Mouse (Mus musculus) kidney, adult 2 months (tissue): ENCODE measurements around the gene Slfn14. TPM values are rescaled to one million over a fixed set of nuclear protein-coding genes. Genes with fewer than 3 reads are reported as not detected.

Experiments used
- DNase-seq: peaks from one replicate; pipeline ENCODE4 v3.0.0; 2021
- H3K27ac ChIP-seq: fragments of 200-500 bp; 2 replicates; pipeline ENCODE4 v1.5.1; 2012; ENCODE audit warnings: low read depth, low read length, control low read depth, inconsistent platforms; ENCODE audit not compliant: insufficient read depth
- H3K27me3 ChIP-seq: fragments of 200-500 bp; replicated peaks from 2 replicates; pipeline ENCODE4 v1.6.1; 2012; ENCODE audit warnings: mild to moderate bottlenecking, moderate library complexity, low read length, inconsistent platforms; ENCODE audit not compliant: control insufficient read depth, insufficient read depth
- H3K36me3 ChIP-seq: fragments of 200-500 bp; 2 replicates; pipeline ENCODE4 v1.6.1; 2012; ENCODE audit warnings: mild to moderate bottlenecking, moderate library complexity, low read length, inconsistent platforms; ENCODE audit not compliant: control insufficient read depth, insufficient read depth
- H3K4me1 ChIP-seq: fragments of 200-500 bp; 2 replicates; pipeline ENCODE4 v1.6.1; 2011; ENCODE audit warnings: low read length; ENCODE audit not compliant: control insufficient read depth, insufficient read depth
- H3K4me3 ChIP-seq: fragments of 200-500 bp; 2 replicates; pipeline ENCODE4 v1.5.1; 2011; ENCODE audit warnings: mild to moderate bottlenecking, low read depth, low read length, control low read depth; ENCODE audit not compliant: insufficient read depth
- CTCF ChIP-seq: fragments of 200-500 bp; conservative IDR thresholded peaks from 2 replicates; pipeline ENCODE4 v1.5.1; 2011; ENCODE audit warnings: low read depth, mild to moderate bottlenecking, control low read depth, low read length, moderate library complexity, mixed read lengths; ENCODE audit not compliant: insufficient read depth, insufficient read length
- POLR2A ChIP-seq: fragments of 200-500 bp; IDR thresholded peaks from one replicate; pipeline ENCODE4 v1.6.1; 2011; ENCODE audit warnings: low read depth, low read length, control low read depth
- WGBS: fragments of 180-500 bp; shearing (Covaris S2); methylation state at CpG from one replicate; pipeline ENCODE4 v1.1.7; 2018; 5-methylcytosine and 5-hydroxymethylcytosine counted together
- polyA plus RNA-seq: library from polyadenylated mRNA; depleted of rRNA; stranded (reverse); fragments of >200 nt; gene quantifications from 2 replicates; pipeline ENCODE4 v1.2.3, GENCODE M21; 2012

Slfn14 gene
- polyA plus RNA-seq, 1 experiment, result not detected

- Histone ChIP-seq H3K27ac (no peak overlapping the region), H3K4me1 (peaks cover 4% of the 10 kb centered on the region), H3K36me3 (no peaks in the 10 kb centered on the region; the same call in 1 of the 2 replicates), H3K27me3 (no peaks in the 10 kb centered on the region), H3K4me3 (peak overlapping the region; percentile 90; the same call in 1 of the 2 replicates)
- DNase-seq, result peak; percentile 6
- TF ChIP-seq POLR2A, result no peak
- no peak for TF ChIP-seq CTCF
- WGBS, result 78% methylated on average over 6 of the region's 6 CpGs
Measured at GRCm38 (mm10) chr11:83297816-83298215, 11.3 kb upstream of the Slfn14 start.

- Histone ChIP-seq H3K27ac (no peak overlapping the region), H3K36me3 (no peaks in the 10 kb centered on the region; the same call in 1 of the 2 replicates), H3K4me3 (no peak overlapping the region), H3K27me3 (no peaks in the 10 kb centered on the region), H3K4me1 (peaks cover 8% of the 10 kb centered on the region)
- no peak for DNase-seq
- WGBS, result 88% methylated on average over 2 of the region's 2 CpGs
- TF ChIP-seq POLR2A (no peak), CTCF (no peak)
Measured at GRCm38 (mm10) chr11:83294133-83294532, 7.6 kb upstream of the Slfn14 start.

GRCm38 (mm10) chr11:83293182-83293581, 6.7 kb upstream of the Slfn14 start:
- Histone ChIP-seq H3K4me3 (no peak overlapping the region), H3K27ac (no peak overlapping the region), H3K36me3 (no peaks in the 10 kb centered on the region; the same call in 1 of the 2 replicates), H3K4me1 (peaks cover 6% of the 10 kb centered on the region), H3K27me3 (no peaks in the 10 kb centered on the region)
- WGBS, result 85% methylated on average over 1 of the region's 1 CpGs
- TF ChIP-seq CTCF (no peak), POLR2A (no peak)
- DNase-seq, result no peak

- 3% methylated on average over 5 of the region's 5 CpGs for WGBS
Measured at GRCm38 (mm10) chr11:83292251-83292587, 5.7 kb upstream of the Slfn14 start.

GRCm38 (mm10) chr11:83291375-83292250, 5.1 kb upstream of the Slfn14 start:
- Histone ChIP-seq H3K27ac (peak overlapping the region; percentile 66; the same call in 1 of the 2 replicates), H3K4me3 (peak overlapping the region; percentile 70), H3K27me3 (no peaks in the 10 kb centered on the region), H3K4me1 (0 out of 2 replicates have a peak, but pooled peaks cover 4% of the 10 kb centered on the region), H3K36me3 (no peaks in the 10 kb centered on the region; the same call in 1 of the 2 replicates)
- TF ChIP-seq POLR2A, result peak; percentile 92
- no peak for TF ChIP-seq CTCF
- under 1% methylated on average over 38 of the region's 38 CpGs for WGBS
- DNase-seq, result peak; percentile 98

More at GRCm38 (mm10) chr11:83292251-83292587, 5.7 kb upstream of the Slfn14 start:
- no peaks in the 10 kb centered on the region for H3K27me3 ChIP-seq
- no peak for DNase-seq
- no peaks in the 10 kb centered on the region; the same call in 1 of the 2 replicates for H3K36me3 ChIP-seq
- TF ChIP-seq CTCF (no peak), POLR2A (no peak)
- 0 out of 2 replicates have a peak, but pooled peaks cover 4% of the 10 kb centered on the region for H3K4me1 ChIP-seq
- peak overlapping the region; percentile 70 for H3K4me3 ChIP-seq
- H3K27ac ChIP-seq, result no peak overlapping the region

GRCm38 (mm10) chr11:83289633-83290032, 3.1 kb upstream of the Slfn14 start:
- H3K4me1 ChIP-seq, result 0 out of 2 replicates have a peak, but pooled peaks cover 4% of the 10 kb centered on the region
- no peaks in the 10 kb centered on the region for H3K36me3 ChIP-seq
- no peak for DNase-seq
- H3K4me3 ChIP-seq, result no peak overlapping the region
- H3K27ac ChIP-seq, result no peak overlapping the region
- 91% methylated on average over 2 of the region's 2 CpGs for WGBS
- H3K27me3 ChIP-seq, result no peaks in the 10 kb centered on the region
- TF ChIP-seq POLR2A, result no peak
- TF ChIP-seq CTCF, result no peak

- 90% methylated on average over 5 of the region's 5 CpGs for WGBS
- Histone ChIP-seq H3K27me3 (no peaks in the 10 kb centered on the region), H3K4me3 (no peak overlapping the region), H3K27ac (no peak overlapping the region), H3K36me3 (no peaks in the 10 kb centered on the region), H3K4me1 (0 out of 2 replicates have a peak, but pooled peaks cover 4% of the 10 kb centered on the region)
- no peak for DNase-seq
- TF ChIP-seq POLR2A (no peak), CTCF (no peak)
Measured at GRCm38 (mm10) chr11:83289036-83289435, 2.5 kb upstream of the Slfn14 start.
